Comparison of ENCODE assay signal across 8 mouse cellular contexts in the genomic region with DNA sequence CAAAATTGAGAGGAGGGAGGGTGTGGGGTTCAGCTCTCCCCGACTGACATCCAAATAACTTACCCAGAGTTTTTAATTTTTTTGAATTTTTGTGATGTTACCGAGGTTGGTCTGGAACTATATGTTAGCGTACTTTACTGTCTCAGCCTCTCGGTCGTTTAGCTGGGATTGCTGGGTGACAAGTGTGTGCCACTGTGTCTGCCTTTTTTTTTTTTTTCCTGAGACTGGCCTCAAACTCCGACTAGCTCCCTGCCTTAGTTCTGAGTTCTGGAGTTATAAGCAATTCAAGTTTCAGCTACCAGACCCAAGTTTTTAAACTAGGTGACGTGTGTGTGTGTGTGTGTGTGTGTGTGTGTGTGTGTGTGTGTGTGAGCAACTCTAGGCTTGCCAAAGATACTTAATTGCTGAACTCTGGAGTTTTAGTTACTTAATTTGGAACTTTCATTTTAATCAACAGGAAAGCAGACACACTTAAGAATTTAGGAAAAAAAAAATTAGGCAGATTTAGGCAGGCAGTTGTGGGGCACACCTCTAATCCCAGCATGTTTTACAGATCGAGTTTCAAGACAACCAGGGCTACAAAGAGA. TPM values are rescaled to one million over a fixed set of nuclear protein-coding genes. Genes with fewer than 3 reads are reported as not detected.
DNase-seq lines count a peak whose midpoint lies in the region; ATAC-seq and TF ChIP-seq lines count a peak whose summit lies in the region.

No protein-coding gene starts in this region.

- no peaks in the 10 kb centered on the region for H3K9me3 ChIP-seq in lung, embryonic 14.5 days (ENCODE audit: low read depth, low read length)
- no peaks in the 10 kb centered on the region for H3K9me3 ChIP-seq in neural tube, embryonic 13.5 days

- 17% methylated on average over 8 of the region's 8 CpGs for WGBS in lung, embryonic 14.5 days
- WGBS in neural tube, embryonic 13.5 days = 22% methylated on average over 8 of the region's 8 CpGs

- DNase-seq in lung, embryonic 14.5 days = peak; percentile 19
- no peak for DNase-seq in lung, postnatal 36 days
- peak; percentile 61 for DNase-seq in induced T-regulatory cell, adult 2 months (ENCODE audit: low read depth)
- no peak for DNase-seq in layer of hippocampus, adult 9-11 months
- DNase-seq in kidney, postnatal 25 days = no peak
- DNase-seq in right cerebral cortex, postnatal 36 days (ENCODE audit: low spot score in 2 of 2) = no peak

- H3K9ac ChIP-seq in lung, embryonic 14.5 days = peak overlapping the region; percentile 90
- H3K9ac ChIP-seq in neural tube, embryonic 13.5 days = peak overlapping the region; percentile 26; the same call in 1 of the 2 replicates

- no peaks in the 10 kb centered on the region for H3K27me3 ChIP-seq in lung, embryonic 14.5 days (ENCODE audit: insufficient read depth, low read length)
- H3K27me3 ChIP-seq in neural tube, embryonic 13.5 days = no peaks in the 10 kb centered on the region

- ATAC-seq in lung, embryonic 14.5 days (ENCODE audit: insufficient read depth) = no peak
- no peak for ATAC-seq in neural tube, embryonic 13.5 days (ENCODE audit: low read depth)

- H3K36me3 ChIP-seq in lung, embryonic 14.5 days (ENCODE audit: insufficient read depth) = no peaks in the 10 kb centered on the region
- no peaks in the 10 kb centered on the region for H3K36me3 ChIP-seq in neural tube, embryonic 13.5 days

- peaks cover 3% of the 10 kb centered on the region; the same call in 1 of the 2 replicates for H3K4me1 ChIP-seq in lung, embryonic 14.5 days (ENCODE audit: insufficient read depth)
- H3K4me1 ChIP-seq in brown adipose tissue, adult 24 weeks (ENCODE audit: control insufficient read depth, insufficient read depth, insufficient read length, low read length) = no peaks in the 10 kb centered on the region
- H3K4me1 ChIP-seq in neural tube, embryonic 13.5 days (replicated peaks) = peaks cover 27% of the 10 kb centered on the region

- H3K27ac ChIP-seq in lung, embryonic 14.5 days (ENCODE audit: low read depth) = no peak overlapping the region
- H3K27ac ChIP-seq in brown adipose tissue, adult 24 weeks (replicated peaks; ENCODE audit: low read depth, low read length) = no peak overlapping the region
- H3K27ac ChIP-seq in neural tube, embryonic 13.5 days (replicated peaks) = no peak overlapping the region

- peak overlapping the region; percentile 96 for H3K4me3 ChIP-seq in lung, embryonic 14.5 days (ENCODE audit: low read depth, low read length)
- H3K4me3 ChIP-seq in brown adipose tissue, adult 24 weeks (ENCODE audit: insufficient read depth, low read depth, low read length) = peak overlapping the region; percentile 28; the same call in 1 of the 2 replicates
- peak overlapping the region; percentile 81 for H3K4me3 ChIP-seq in neural tube, embryonic 13.5 days

- no peak for TF ChIP-seq CTCF in lung, embryonic 14.5 days (IDR thresholded peaks at IDR 0.05; ENCODE audit: low read depth)

- peak overlapping the region; percentile 59 for H3K4me2 ChIP-seq in lung, embryonic 14.5 days
- peak overlapping the region; percentile 80 for H3K4me2 ChIP-seq in neural tube, embryonic 13.5 days

RNA-seq across cellular contexts. Expression of gene Kif11, which starts 1.3 kb away (rescaled TPM):
- polyA plus RNA-seq in lung, embryonic 14.5 days (2014; fragmentation: Nextera tagmentation; extraction: Ambion mirVana) = 87.4 and 87.5 TPM in 2 replicates
- polyA plus RNA-seq in brown adipose tissue, adult 24 weeks (2012; ENCODE audit: insufficient read depth, insufficient read length, missing spikeins) = 0.20 TPM in 1 of 2 replicates, not detected in the other
- polyA plus RNA-seq in neural tube, embryonic 13.5 days (2015; fragmentation: Nextera tagmentation; extraction: Ambion mirVana) = 10.2 and 14.3 TPM in 2 replicates

RNA-seq across cellular contexts. Expression of gene Ide, which starts 39.8 kb away (rescaled TPM):
- polyA plus RNA-seq in lung, embryonic 14.5 days (2014; fragmentation: Nextera tagmentation; extraction: Ambion mirVana) = 42.3 and 51.3 TPM in 2 replicates
- 88.9 and 118 TPM in 2 replicates for polyA plus RNA-seq in brown adipose tissue, adult 24 weeks (2012; ENCODE audit: insufficient read depth, insufficient read length, missing spikeins)
- polyA plus RNA-seq in neural tube, embryonic 13.5 days (2015; fragmentation: Nextera tagmentation; extraction: Ambion mirVana) = 35.9 and 37.0 TPM in 2 replicates

RNA-seq across cellular contexts. Expression of gene Hhex, which starts 57.1 kb away (rescaled TPM):
- polyA plus RNA-seq in lung, embryonic 14.5 days (2014; fragmentation: Nextera tagmentation; extraction: Ambion mirVana) = 27.6 and 28.1 TPM in 2 replicates
- 2.9 and 4.0 TPM in 2 replicates for polyA plus RNA-seq in brown adipose tissue, adult 24 weeks (2012; ENCODE audit: insufficient read depth, insufficient read length, missing spikeins)
- polyA plus RNA-seq in neural tube, embryonic 13.5 days (2015; fragmentation: Nextera tagmentation; extraction: Ambion mirVana) = 6.6 and 8.3 TPM in 2 replicates

Comparison
In these comparisons a context has a peak if more than half of its experiments do, and no peak if none do; other contexts are left out.
1. DNase-seq: peak in lung, embryonic 14.5 days (single experiment) and induced T-regulatory cell, adult 2 months (single experiment); none in lung, postnatal 36 days (single experiment), layer of hippocampus, adult 9-11 months (single experiment), kidney, postnatal 25 days (0 of 2) and right cerebral cortex, postnatal 36 days (0 of 2).
2. H3K4me3 ChIP-seq: peak in every context shown above with its lines; median percentile 96 in lung, embryonic 14.5 days; 81 in neural tube, embryonic 13.5 days; 28 in brown adipose tissue, adult 24 weeks.